Mouse (Mus musculus) stomach, postnatal 0 days (tissue): Measurements from ENCODE around the gene Rasgrp2. TPM values are rescaled to one million over a fixed set of nuclear protein-coding genes. Genes with fewer than 3 reads are reported as not detected.
A peak's percentile ranks its signal among the peaks of the same experiment; 100 is the strongest.

Experiments used
- ATAC-seq: fragments of 200-750 bp; cut with Nextera tagmentation; 2 replicates; pipeline ENCODE4 v1.8.0; 2017; ENCODE audit not compliant: low FRiP score, low TSS enrichment
- DNase-seq: peaks from one replicate; pipeline ENCODE4 v3.0.0-alpha.2; 2016; ENCODE audit warnings: low spot score
- H3K27ac ChIP-seq: fragments of 300-500 bp; sonication (generic); replicated peaks from 2 replicates; pipeline ENCODE4 v1.5.1; 2014; ENCODE audit warnings: mild to moderate bottlenecking, control low read depth
- H3K27me3 ChIP-seq: fragments of 300-500 bp; sonication (generic); 2 replicates; pipeline ENCODE4 v1.6.1; 2014; ENCODE audit warnings: low read length; ENCODE audit not compliant: control insufficient read depth, insufficient read depth
- H3K36me3 ChIP-seq: fragments of 300-500 bp; sonication (generic); 2 replicates; pipeline ENCODE4 v1.6.1; 2014; ENCODE audit warnings: low read length, mixed read lengths; ENCODE audit not compliant: control insufficient read depth, insufficient read depth
- H3K4me1 ChIP-seq: fragments of 300-500 bp; sonication (generic); replicated peaks from 2 replicates; pipeline ENCODE4 v1.6.1; 2014; ENCODE audit warnings: antibody characterized with exemption; ENCODE audit not compliant: control insufficient read depth, insufficient read depth
- H3K4me2 ChIP-seq: fragments of 300-500 bp; sonication (generic); replicated peaks from 2 replicates; pipeline ENCODE4 v1.6.1; 2014; ENCODE audit warnings: low read depth, mild to moderate bottlenecking, control low read depth, moderate library complexity
- H3K4me3 ChIP-seq: fragments of 300-500 bp; sonication (generic); 2 replicates; pipeline ENCODE4 v1.5.1; 2014; ENCODE audit warnings: low read depth, low read length, control low read depth
- H3K9ac ChIP-seq: fragments of 300-500 bp; sonication (generic); 2 replicates; pipeline ENCODE4 v1.6.1; 2014; ENCODE audit warnings: mild to moderate bottlenecking, low read length, control low read depth, mixed read lengths
- H3K9me3 ChIP-seq: fragments of 300-500 bp; sonication (generic); 2 replicates; pipeline ENCODE4 v1.6.1; 2016; ENCODE audit warnings: low read length; ENCODE audit not compliant: control insufficient read depth
- CTCF ChIP-seq: IDR thresholded peaks from 2 replicates; pipeline ENCODE4 v1.5.1; 2016; ENCODE audit warnings: antibody characterized with exemption, low read depth, mild to moderate bottlenecking, moderate library complexity
- EP300 ChIP-seq: optimal IDR thresholded peaks from 2 replicates; pipeline ENCODE3; 2016; ENCODE audit warnings: antibody characterized with exemption
- WGBS: fragments of 180-500 bp; shearing (Covaris S2); extraction: QIAGEN DNeasy Blood & Tissue Kit; methylation state at CpG from one replicate; pipeline ENCODE4 v1.1.7; 2014; 5-methylcytosine and 5-hydroxymethylcytosine counted together
- polyA plus RNA-seq: library from polyadenylated mRNA; unstranded; fragments of >200 nt; fragmentation: Nextera tagmentation; extraction: Ambion mirVana; gene quantifications from 2 replicates; pipeline ENCODE4 v1.2.1, GENCODE M21; 2015

The Rasgrp2 gene
- polyA plus RNA-seq, 1 experiment from 2014 or later, result 57.3 TPM

- H3K27me3 ChIP-seq, result peaks cover 5% of the 10 kb centered on the region; the same call in 1 of the 2 replicates
- no peak overlapping the region for H3K27ac ChIP-seq
- ATAC-seq (no peak), DNase-seq (no peak)
- TF ChIP-seq CTCF (no peak), EP300 (no peak)
- no peaks in the 10 kb centered on the region for H3K9me3 ChIP-seq
- H3K4me2 ChIP-seq, result no peak overlapping the region; the same call in 1 of the 2 replicates
- WGBS, result 15% methylated on average over 15 of the region's 23 CpGs
- H3K4me1 ChIP-seq, result no peaks in the 10 kb centered on the region
- no peaks in the 10 kb centered on the region for H3K36me3 ChIP-seq
- peak overlapping the region; percentile 29 for H3K4me3 ChIP-seq
- no peak overlapping the region for H3K9ac ChIP-seq
Observed at GRCm38 (mm10) chr19:6418984-6419692, 20.0 kb downstream of the Rasgrp2 start.

DNA sequence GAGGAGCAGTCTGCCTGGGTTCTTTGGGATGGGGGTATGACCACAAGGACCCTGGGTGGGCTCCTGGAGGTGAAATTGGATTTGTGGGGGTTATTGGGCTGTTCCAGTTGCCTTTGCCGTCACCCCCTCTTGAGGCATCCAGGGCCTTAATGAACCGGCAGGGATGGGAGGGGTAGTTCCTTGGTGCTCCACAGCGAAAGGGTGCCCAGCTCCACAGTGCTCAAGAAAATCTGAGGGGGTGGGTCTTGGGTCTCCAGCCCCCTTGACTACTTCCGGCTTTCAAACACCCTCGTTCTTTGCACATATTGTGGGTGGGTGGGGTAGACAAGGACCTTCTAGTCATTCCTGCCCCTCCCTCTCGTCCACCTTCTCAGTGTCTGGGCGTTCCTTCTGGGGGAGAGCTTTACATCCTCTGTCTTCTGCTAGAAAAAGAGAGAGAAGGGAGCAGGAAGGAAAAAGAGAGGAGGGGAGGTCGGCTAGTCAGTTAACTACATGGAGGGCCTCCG lies 20.7 kb downstream of the Rasgrp2 start:
- Histone ChIP-seq H3K27me3 (peaks cover 5% of the 10 kb centered on the region; the same call in 1 of the 2 replicates), H3K9ac (no peak overlapping the region), H3K9me3 (no peaks in the 10 kb centered on the region), H3K4me2 (no peak overlapping the region), H3K27ac (no peak overlapping the region), H3K4me3 (no peak overlapping the region), H3K36me3 (no peaks in the 10 kb centered on the region), H3K4me1 (no peaks in the 10 kb centered on the region)
- 47% methylated on average over 9 of the region's 9 CpGs for WGBS
- TF ChIP-seq EP300 (no peak), CTCF (no peak)
- DNase-seq, result no peak
- no peak for ATAC-seq

DNA sequence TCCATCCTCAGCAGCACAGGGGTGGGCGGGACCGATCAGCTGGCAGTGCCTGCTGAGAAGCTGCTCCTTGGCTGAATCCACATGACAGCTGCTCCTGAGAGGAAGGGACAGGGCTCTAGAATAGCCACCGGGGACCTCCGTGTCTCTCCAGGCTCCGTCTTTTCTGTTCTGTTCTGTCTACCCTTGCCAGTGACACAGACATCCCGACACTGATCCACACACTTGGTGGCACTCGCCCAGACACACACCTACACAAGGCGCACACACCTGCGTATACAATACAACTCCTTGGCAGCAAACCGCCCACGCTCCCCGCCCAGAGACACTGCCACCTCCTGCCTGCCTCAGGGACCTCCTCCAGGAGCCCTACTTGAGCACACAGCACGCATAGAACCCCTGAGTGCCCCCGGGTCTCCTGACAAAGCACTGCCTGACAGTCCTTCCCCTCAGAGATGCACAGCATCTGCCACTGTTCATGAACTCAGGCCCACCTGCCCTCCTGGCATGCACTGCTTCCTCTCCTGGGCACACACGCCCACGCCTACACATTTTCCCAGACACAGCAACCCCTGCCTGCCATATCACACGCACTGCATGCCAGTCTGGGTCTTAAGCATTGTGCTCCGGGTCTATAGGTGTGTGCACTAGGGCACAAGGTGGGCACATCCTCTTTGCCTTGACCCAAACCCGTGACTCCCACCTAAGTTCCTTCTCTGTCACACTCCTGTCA lies 21.5 kb downstream of the Rasgrp2 start:
- no peaks in the 10 kb centered on the region for H3K4me1 ChIP-seq
- DNase-seq (no peak), ATAC-seq (no peak)
- TF ChIP-seq CTCF (no peak), EP300 (no peak)
- peaks cover 5% of the 10 kb centered on the region; the same call in 1 of the 2 replicates for H3K27me3 ChIP-seq
- H3K4me2 ChIP-seq, result no peak overlapping the region
- H3K9me3 ChIP-seq, result no peaks in the 10 kb centered on the region
- no peaks in the 10 kb centered on the region for H3K36me3 ChIP-seq
- no peak overlapping the region for H3K27ac ChIP-seq
- no peak overlapping the region for H3K4me3 ChIP-seq
- no peak overlapping the region for H3K9ac ChIP-seq
- WGBS, result 51% methylated on average over 19 of the region's 19 CpGs

GRCm38 (mm10) chr19:6421211-6421590 lies 22.1 kb downstream of the Rasgrp2 start:
- Histone ChIP-seq H3K4me2 (no peak overlapping the region), H3K4me1 (no peaks in the 10 kb centered on the region), H3K27me3 (peaks cover 8% of the 10 kb centered on the region; the same call in 1 of the 2 replicates), H3K4me3 (no peak overlapping the region), H3K9ac (no peak overlapping the region), H3K27ac (no peak overlapping the region), H3K9me3 (no peaks in the 10 kb centered on the region), H3K36me3 (no peaks in the 10 kb centered on the region)
- ATAC-seq (no peak), DNase-seq (no peak)
- WGBS, result 77% methylated on average over 9 of the region's 9 CpGs
- TF ChIP-seq CTCF (no peak), EP300 (no peak)

- ATAC-seq, result no peak
- H3K9ac ChIP-seq, result no peak overlapping the region
- no peaks in the 10 kb centered on the region for H3K4me1 ChIP-seq
- no peak overlapping the region for H3K4me3 ChIP-seq
- DNase-seq, result no peak
- no peak overlapping the region for H3K27ac ChIP-seq
- no peaks in the 10 kb centered on the region for H3K36me3 ChIP-seq
- no peaks in the 10 kb centered on the region for H3K9me3 ChIP-seq
- 72% methylated on average over 7 of the region's 7 CpGs for WGBS
- TF ChIP-seq CTCF, result no peak
- no peak for TF ChIP-seq EP300
- no peak overlapping the region for H3K4me2 ChIP-seq
- peaks cover 8% of the 10 kb centered on the region; the same call in 1 of the 2 replicates for H3K27me3 ChIP-seq
Observed at GRCm38 (mm10) chr19:6422014-6422413, 22.9 kb downstream of the Rasgrp2 start.

- no peak for TF ChIP-seq CTCF
- no peak for TF ChIP-seq EP300
- Histone ChIP-seq H3K27me3 (peaks cover 18% of the 10 kb centered on the region), H3K4me3 (no peak overlapping the region), H3K36me3 (no peaks in the 10 kb centered on the region), H3K27ac (no peak overlapping the region), H3K4me2 (no peak overlapping the region), H3K9ac (no peak overlapping the region), H3K9me3 (no peaks in the 10 kb centered on the region), H3K4me1 (peaks cover 6% of the 10 kb centered on the region; the same call in 1 of the 2 replicates)
- 80% methylated on average over 16 of the region's 16 CpGs for WGBS
- no peak for ATAC-seq
- no peak for DNase-seq
Observed at GRCm38 (mm10) chr19:6423241-6423640, 24.1 kb downstream of the Rasgrp2 start.
